Mouse (Mus musculus) hindbrain, embryonic 15.5 days (tissue): ENCODE results near the gene Fbrsl1. TPM values are rescaled to one million over a fixed set of nuclear protein-coding genes. Genes with fewer than 3 reads are reported as not detected.
A peak's percentile ranks its signal among the peaks of the same experiment; 100 is the strongest.
"Not testable (repeated sequence)": the region's sequence is repeated elsewhere in the genome, so short reads cannot be mapped to it uniquely, and the experiment has no call there.

Source experiments
- ATAC-seq: fragments of 200-750 bp; cut with Nextera tagmentation; 2 replicates; pipeline ENCODE4 v1.8.0; 2017; ENCODE audit warnings: low read depth, moderate number of reproducible peaks, moderate TSS enrichment; ENCODE audit not compliant: low FRiP score
- H3K27ac ChIP-seq: fragments of 300-500 bp; sonication (generic); replicated peaks from 2 replicates; pipeline ENCODE4 v1.5.1; 2015; ENCODE audit warnings: mild to moderate bottlenecking, inconsistent platforms
- H3K27me3 ChIP-seq: fragments of 300-500 bp; sonication (generic); 2 replicates; pipeline ENCODE4 v1.6.1; 2015; ENCODE audit warnings: control low read depth, inconsistent platforms
- H3K36me3 ChIP-seq: fragments of 300-500 bp; sonication (generic); 2 replicates; pipeline ENCODE4 v1.6.1; 2015; ENCODE audit warnings: control low read depth, inconsistent platforms
- H3K4me1 ChIP-seq: fragments of 300-500 bp; sonication (generic); replicated peaks from 2 replicates; pipeline ENCODE4 v1.6.1; 2015; ENCODE audit warnings: control low read depth, inconsistent platforms
- H3K4me2 ChIP-seq: fragments of 300-500 bp; sonication (generic); 2 replicates; pipeline ENCODE4 v1.6.1; 2015; ENCODE audit warnings: moderate library complexity, mild to moderate bottlenecking, inconsistent platforms
- H3K4me3 ChIP-seq: fragments of 300-500 bp; sonication (generic); 2 replicates; pipeline ENCODE4 v1.5.1; 2015; ENCODE audit warnings: mild to moderate bottlenecking, inconsistent platforms
- H3K9ac ChIP-seq: fragments of 300-500 bp; sonication (generic); 2 replicates; pipeline ENCODE4 v1.6.1; 2015; ENCODE audit warnings: inconsistent platforms
- H3K9me3 ChIP-seq: fragments of 300-500 bp; sonication (generic); 2 replicates; pipeline ENCODE4 v1.6.1; 2016; ENCODE audit warnings: control low read depth, inconsistent platforms
- WGBS: fragments of 180-500 bp; shearing (Covaris S2); methylation state at CpG from one replicate; pipeline ENCODE4 v1.1.7; 2015; 5-methylcytosine and 5-hydroxymethylcytosine counted together
- polyA plus RNA-seq: library from polyadenylated mRNA; unstranded; fragments of >200 nt; fragmentation: Nextera tagmentation; extraction: Ambion mirVana; gene quantifications from 2 replicates; pipeline ENCODE4 v1.2.1, GENCODE M21; 2015

The Fbrsl1 gene
- polyA plus RNA-seq, 1 experiment from 2014 or later, result 25.1 TPM

DNA sequence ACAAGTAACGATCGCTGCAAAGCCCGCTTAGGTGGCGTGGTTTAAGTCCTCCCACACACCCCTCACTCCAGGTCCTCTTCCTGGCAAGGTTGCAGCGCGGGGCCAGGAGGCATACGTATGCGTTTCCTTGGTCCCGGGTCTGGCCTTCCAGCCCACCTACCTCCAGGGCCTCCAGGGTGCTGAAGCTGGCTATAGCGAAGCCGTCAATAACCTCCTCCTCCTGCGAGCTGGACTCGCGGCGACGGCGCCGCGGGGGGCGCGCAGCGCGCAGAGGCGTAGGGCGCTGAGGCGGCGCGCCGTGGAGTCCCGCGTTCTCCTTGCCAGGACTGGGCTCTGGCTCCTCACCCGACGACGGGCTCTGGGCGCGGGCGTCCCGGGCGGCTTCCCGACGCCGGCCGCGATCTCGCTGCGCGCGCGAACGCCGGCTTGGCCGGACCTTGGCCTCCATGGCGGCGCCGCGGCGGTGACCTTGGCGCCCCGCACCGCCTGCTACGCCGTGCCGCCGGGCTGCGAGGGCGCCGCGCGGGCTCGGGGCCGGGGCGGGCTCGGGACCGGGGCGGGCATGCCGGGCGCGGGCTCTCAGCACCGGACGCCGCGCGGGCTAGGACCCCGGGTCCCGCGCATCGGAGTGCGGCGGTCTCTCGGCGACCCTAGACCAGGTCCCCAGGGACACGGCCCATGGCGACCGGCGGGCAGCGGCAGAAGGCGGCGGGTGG, 425 bp downstream of the Fbrsl1 start:
- Histone ChIP-seq H3K36me3 (no peaks in the 10 kb centered on the region), H3K27me3 (no peaks in the 10 kb centered on the region), H3K27ac (peak overlapping the region; percentile 71), H3K4me3 (peak overlapping the region; percentile 95), H3K9ac (peak overlapping the region; percentile 79), H3K4me2 (peak overlapping the region; percentile 92), H3K4me1 (peaks cover 33% of the 10 kb centered on the region), H3K9me3 (no peaks in the 10 kb centered on the region)
- under 1% methylated on average over 86 of the region's 98 CpGs for WGBS
- peak; percentile 35 for ATAC-seq

DNA sequence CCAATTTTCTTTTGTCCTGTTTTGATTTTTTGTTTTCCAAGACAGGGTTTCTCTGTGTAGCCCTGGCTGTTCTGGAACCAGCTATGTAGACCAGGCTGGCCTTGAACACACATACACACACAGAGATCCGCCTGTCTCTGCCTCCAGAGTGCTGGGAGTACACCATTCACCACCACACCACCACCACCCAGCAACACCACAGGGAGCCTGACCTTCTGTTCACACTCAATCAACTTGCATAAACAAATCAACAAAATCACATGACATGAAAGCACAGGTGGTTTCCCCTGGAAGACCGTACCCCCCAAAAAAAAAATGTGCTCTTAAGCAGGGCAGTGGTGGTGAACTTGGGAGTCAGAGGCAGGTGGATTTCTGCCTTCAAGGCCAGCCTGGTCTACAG, 3.8 kb downstream of the Fbrsl1 start:
- Histone ChIP-seq H3K4me3 (no peak overlapping the region), H3K9ac (no peak overlapping the region), H3K4me2 (no peak overlapping the region), H3K27me3 (no peaks in the 10 kb centered on the region), H3K4me1 (peaks cover 47% of the 10 kb centered on the region), H3K27ac (no peak overlapping the region), H3K36me3 (no peaks in the 10 kb centered on the region), H3K9me3 (no peaks in the 10 kb centered on the region)
- no peak for ATAC-seq
- 91% methylated on average over 2 of the region's 2 CpGs for WGBS

DNA sequence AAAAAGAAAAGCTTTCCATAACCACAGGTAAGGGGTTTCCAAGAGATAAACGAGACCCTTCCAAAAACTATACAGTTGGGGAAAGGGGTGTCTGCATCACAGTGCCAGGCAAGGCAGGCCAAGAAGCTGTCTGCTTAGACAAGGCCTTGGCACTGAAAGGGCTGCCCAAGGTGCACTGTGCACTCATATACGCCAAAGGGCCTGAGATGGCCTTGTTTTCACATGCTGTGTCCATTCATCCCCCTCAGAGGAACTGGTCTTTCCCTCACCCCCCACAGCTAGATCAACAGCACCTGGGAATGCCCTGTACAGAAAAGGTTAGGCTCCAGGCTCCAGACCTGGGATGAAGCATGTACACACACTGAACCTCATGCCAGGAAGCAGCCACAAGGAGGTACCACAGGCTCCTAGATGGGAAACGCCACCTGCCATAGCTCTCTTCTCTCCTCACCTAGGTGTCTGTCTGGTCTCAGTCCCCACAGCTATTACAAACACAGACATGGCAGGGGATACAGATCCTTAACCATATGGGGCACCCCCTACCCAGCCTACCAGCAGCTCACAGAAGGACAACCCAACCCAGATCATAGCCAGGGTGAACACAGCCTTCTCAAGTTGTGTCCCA, 5.2 kb downstream of the Fbrsl1 start:
- no peak for ATAC-seq
- H3K9ac ChIP-seq, result no peak overlapping the region
- no peak overlapping the region for H3K27ac ChIP-seq
- H3K4me2 ChIP-seq, result no peak overlapping the region
- H3K36me3 ChIP-seq, result no peaks in the 10 kb centered on the region
- H3K4me3 ChIP-seq, result no peak overlapping the region
- no peaks in the 10 kb centered on the region for H3K27me3 ChIP-seq
- H3K9me3 ChIP-seq, result no peaks in the 10 kb centered on the region
- peaks cover 52% of the 10 kb centered on the region for H3K4me1 ChIP-seq
- 78% methylated on average over 3 of the region's 3 CpGs for WGBS

DNA sequence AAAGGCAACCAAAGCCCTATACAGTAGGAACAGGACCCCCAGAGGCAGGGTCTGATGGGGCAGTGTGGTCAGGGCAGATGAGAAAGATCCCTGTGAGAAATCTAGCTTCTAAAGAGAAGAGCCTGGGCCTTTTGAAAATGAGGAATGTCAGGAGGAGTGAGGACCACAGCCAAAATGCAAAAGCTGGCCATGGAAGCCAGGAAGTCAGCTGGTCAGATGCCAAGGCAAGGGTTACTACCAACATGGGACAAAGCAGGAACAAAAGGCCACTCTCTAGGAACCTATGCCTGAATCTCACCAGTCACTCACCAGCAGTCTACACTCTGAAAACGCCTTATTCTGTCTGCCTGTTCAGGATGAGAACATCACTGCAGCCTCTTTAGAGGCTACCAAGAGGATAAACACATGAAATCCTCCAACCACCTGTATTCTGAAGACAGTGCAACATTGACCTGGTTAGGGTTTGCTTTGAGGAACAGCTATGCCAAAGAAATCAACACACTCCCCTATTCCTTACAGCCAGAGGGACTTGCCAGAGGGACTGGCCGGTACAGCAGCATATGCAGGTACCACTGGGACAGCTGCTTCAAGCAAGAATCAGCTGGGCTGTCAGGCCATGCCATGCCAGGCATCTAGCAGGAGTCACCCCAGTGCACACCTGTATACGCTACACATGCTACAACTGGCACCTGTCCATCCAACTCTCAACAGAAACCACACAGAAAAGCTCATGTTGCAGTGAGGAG, 8.6 kb downstream of the Fbrsl1 start:
- no peak for ATAC-seq
- H3K9me3 ChIP-seq, result no peaks in the 10 kb centered on the region
- no peak overlapping the region for H3K4me2 ChIP-seq
- 75% methylated on average over 3 of the region's 3 CpGs for WGBS
- no peak overlapping the region for H3K27ac ChIP-seq
- no peak overlapping the region for H3K4me3 ChIP-seq
- H3K36me3 ChIP-seq, result no peaks in the 10 kb centered on the region
- no peak overlapping the region for H3K9ac ChIP-seq
- H3K4me1 ChIP-seq, result peaks cover 25% of the 10 kb centered on the region
- no peaks in the 10 kb centered on the region for H3K27me3 ChIP-seq

DNA sequence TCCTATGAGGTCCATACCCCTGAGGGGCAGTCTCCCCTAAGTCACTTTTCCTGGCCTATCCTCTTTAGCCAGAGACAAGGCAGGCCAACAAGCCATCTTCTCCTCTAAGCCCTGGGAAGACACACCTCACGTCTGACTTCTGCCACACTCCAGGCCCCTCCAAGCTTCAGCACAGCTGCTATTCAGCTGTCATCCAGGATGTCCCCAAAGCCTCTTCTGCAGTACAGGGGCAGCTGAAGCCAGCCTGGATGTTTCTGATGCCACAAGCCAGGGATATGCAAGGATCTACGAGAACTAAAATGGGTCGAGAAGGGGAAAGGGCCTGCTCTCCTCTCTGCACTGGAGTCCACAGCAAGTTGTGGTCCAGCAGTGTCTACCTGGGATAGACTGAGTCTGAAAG, 9.7 kb downstream of the Fbrsl1 start:
- ATAC-seq, result no peak
- no peak overlapping the region for H3K4me2 ChIP-seq
- no peaks in the 10 kb centered on the region for H3K9me3 ChIP-seq
- WGBS, result 82% methylated on average over 3 of the region's 3 CpGs
- H3K4me1 ChIP-seq, result peaks cover 25% of the 10 kb centered on the region
- H3K27me3 ChIP-seq, result no peaks in the 10 kb centered on the region
- H3K4me3 ChIP-seq, result no peak overlapping the region
- H3K36me3 ChIP-seq, result no peaks in the 10 kb centered on the region
- no peak overlapping the region for H3K9ac ChIP-seq
- H3K27ac ChIP-seq, result no peak overlapping the region

DNA sequence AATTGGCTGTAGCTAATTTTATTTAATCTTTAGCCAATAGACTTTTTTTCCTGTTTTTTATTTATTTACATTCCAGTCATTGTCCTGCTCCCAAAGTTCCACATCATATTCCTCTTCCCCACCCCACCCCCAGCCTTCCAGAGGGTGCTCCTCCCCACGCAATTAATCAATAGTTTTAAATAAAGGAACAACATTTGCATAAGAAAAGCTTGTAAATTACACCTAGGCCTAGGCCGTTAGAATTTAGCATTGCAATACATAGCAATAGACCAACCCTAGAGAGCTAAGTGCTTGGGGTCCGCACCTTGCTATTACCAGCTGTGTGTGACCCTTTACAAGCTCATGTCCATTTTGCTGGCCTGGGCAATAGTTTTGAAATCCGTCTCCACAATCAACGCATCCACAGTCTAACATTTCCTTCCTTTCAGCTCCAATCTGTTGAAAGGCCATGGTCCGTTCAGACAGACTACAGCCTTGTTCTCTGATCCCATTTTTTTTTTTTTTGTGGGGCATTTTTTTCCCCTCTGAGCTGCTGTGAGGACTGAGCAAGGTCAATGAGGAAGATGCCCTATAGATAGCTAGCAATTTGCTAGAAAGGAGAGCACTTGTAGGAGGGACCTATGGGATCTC, 10.6 kb downstream of the Fbrsl1 start:
- 41% methylated on average over 6 of the region's 6 CpGs for WGBS
- H3K4me2 ChIP-seq, result no peak overlapping the region
- H3K4me3 ChIP-seq, result no peak overlapping the region
- H3K27me3 ChIP-seq, result no peaks in the 10 kb centered on the region
- peaks cover 25% of the 10 kb centered on the region for H3K4me1 ChIP-seq
- no peaks in the 10 kb centered on the region for H3K9me3 ChIP-seq
- H3K36me3 ChIP-seq, result no peaks in the 10 kb centered on the region
- H3K9ac ChIP-seq, result no peak overlapping the region
- no peak overlapping the region for H3K27ac ChIP-seq
- no peak for ATAC-seq

DNA sequence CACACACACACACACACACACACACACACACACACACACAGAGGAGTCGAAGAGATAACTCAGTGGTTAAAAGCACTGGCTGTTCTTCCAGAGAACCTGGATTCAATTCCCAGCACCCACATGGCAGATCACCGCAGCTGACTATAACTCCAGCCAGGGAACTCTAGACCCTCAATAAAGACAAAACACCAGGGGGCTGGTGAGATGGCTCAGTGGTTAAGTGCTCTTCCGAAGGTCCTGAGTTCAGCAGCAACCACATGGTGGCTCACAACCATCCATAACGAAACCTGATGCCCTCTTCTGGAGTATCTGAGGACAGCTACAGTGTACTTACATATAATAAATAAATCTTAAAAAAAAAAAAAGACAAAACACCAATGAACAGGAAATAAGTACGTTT, 12.1 kb downstream of the Fbrsl1 start:
- not testable (repeated sequence) for H3K27me3 ChIP-seq, H3K4me3 ChIP-seq, H3K27ac ChIP-seq, H3K9ac ChIP-seq, H3K4me2 ChIP-seq, H3K9me3 ChIP-seq, H3K36me3 ChIP-seq, ATAC-seq
- H3K4me1 ChIP-seq, result peaks cover 24% of the 10 kb centered on the region
- WGBS, result 67% methylated on average over 5 of the region's 5 CpGs

DNA sequence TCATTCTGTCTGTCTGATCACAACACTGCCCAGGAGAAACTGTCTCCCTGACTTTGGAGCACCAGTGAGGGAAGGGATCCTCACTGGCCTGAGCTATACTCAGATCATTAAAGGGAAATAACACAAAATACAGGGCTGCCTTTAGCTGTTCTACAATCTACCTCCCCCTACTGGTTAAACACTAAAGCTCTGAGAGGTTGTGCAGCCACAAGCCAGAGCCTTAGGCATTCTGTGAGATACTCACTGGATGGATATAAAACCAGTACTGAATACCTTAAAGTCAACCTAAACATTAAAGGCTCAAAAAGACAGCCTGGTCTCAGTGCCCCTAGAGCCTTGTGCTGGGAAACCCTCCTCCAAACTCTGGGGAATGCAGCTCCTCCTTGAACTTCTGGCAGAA, 13.5 kb downstream of the Fbrsl1 start:
- Histone ChIP-seq H3K27ac (no peak overlapping the region), H3K36me3 (peaks cover 13% of the 10 kb centered on the region), H3K9ac (no peak overlapping the region), H3K4me3 (no peak overlapping the region), H3K9me3 (no peaks in the 10 kb centered on the region), H3K4me1 (peaks cover 15% of the 10 kb centered on the region), H3K27me3 (no peaks in the 10 kb centered on the region), H3K4me2 (no peak overlapping the region)
- ATAC-seq, result no peak

DNA sequence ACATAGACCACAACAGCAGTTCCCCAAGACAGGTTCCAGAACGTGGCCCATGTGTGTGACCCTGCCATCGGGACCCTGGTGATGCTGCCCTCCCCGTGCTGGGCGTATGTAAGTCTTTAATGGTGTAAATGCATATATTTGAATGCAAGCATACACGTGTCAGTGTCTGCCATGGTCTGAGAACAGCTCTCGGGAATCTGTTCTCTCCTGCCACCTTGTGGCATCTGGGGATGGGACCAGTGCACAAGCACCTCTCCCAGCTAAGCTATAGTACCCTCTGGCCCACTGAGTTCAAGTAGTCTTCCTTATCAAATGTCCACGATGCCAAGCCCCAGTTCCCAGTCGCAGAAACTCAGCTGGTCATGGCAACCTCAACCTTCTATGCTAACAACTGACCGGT, 19.3 kb downstream of the Fbrsl1 start:
- no peaks in the 10 kb centered on the region for H3K9me3 ChIP-seq
- H3K4me3 ChIP-seq, result no peak overlapping the region
- no peak overlapping the region for H3K9ac ChIP-seq
- no peak overlapping the region for H3K27ac ChIP-seq
- no peaks in the 10 kb centered on the region for H3K4me1 ChIP-seq
- H3K4me2 ChIP-seq, result no peak overlapping the region
- H3K27me3 ChIP-seq, result no peaks in the 10 kb centered on the region
- 37% methylated on average over 9 of the region's 9 CpGs for WGBS
- peaks cover 13% of the 10 kb centered on the region for H3K36me3 ChIP-seq
- ATAC-seq, result peak; percentile 61

DNA sequence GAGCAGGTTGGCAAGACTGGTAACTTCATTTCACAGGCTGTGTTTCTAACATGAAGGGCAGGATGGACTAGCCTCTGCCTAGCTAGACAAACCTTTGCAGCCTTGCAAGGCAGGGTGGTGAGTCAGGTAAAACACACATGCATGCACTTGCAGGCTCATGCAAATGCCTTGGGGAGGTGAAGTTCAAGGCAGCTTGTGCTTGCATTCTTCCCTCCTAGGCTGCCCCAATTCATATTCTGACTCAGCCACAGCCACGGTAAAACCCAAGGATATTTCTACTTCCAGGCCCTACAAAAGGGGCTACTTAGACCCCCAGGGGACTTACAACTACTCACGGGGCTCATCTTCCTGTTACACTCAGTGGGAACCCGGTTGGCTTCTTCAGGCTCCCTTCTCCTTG, 20.0 kb downstream of the Fbrsl1 start:
- Histone ChIP-seq H3K27me3 (no peaks in the 10 kb centered on the region), H3K4me1 (no peaks in the 10 kb centered on the region), H3K9ac (no peak overlapping the region), H3K4me2 (no peak overlapping the region), H3K36me3 (peaks cover 13% of the 10 kb centered on the region), H3K4me3 (no peak overlapping the region), H3K27ac (no peak overlapping the region), H3K9me3 (no peaks in the 10 kb centered on the region)
- 88% methylated on average over 3 of the region's 3 CpGs for WGBS
- ATAC-seq, result no peak

DNA sequence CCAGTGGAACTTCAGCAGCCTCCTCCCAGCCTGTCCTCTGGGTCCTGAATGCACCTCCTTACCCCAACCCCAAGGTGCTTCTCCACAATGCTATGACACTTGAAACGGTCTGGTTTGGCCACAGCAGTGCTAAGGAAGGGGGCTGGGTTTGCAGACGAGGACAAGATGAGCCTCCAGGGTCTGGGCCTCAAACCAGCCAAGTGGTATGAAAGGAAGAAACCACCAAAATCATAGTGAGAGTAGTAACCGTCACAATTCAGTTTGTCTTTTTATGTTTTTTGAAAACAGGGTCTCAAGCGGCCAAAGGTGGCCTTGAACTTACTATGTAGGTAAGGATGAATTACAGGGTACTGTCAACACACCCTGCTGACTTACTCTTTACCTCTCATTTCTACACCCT, 23.1 kb downstream of the Fbrsl1 start:
- 88% methylated on average over 4 of the region's 4 CpGs for WGBS
- no peak overlapping the region for H3K27ac ChIP-seq
- no peaks in the 10 kb centered on the region for H3K36me3 ChIP-seq
- H3K9ac ChIP-seq, result no peak overlapping the region
- no peaks in the 10 kb centered on the region for H3K27me3 ChIP-seq
- no peak for ATAC-seq
- no peaks in the 10 kb centered on the region for H3K4me1 ChIP-seq
- H3K4me3 ChIP-seq, result no peak overlapping the region
- H3K4me2 ChIP-seq, result no peak overlapping the region
- no peaks in the 10 kb centered on the region for H3K9me3 ChIP-seq

DNA sequence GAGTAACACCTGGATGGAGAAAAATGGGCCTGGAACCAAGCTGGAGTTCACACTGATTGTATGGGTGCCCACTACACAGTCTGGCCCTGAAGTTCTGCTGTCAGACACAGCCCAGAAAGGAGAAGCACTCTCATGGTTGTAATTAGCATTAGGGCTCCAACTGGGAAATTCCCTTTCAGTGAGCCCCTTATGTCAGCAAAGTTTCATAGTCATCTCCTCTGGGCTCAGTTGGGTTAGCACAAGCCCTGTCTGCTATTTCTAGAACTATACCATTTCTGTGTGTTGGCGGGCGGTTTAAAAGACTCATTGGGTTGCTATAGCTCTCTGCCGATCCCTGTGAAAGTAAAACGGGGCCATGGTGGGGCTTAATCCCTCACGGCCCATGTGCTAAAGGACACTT, 24.1 kb downstream of the Fbrsl1 start:
- H3K27me3 ChIP-seq, result no peaks in the 10 kb centered on the region
- no peaks in the 10 kb centered on the region for H3K4me1 ChIP-seq
- H3K9ac ChIP-seq, result no peak overlapping the region
- no peak overlapping the region for H3K4me3 ChIP-seq
- no peak overlapping the region for H3K27ac ChIP-seq
- H3K36me3 ChIP-seq, result no peaks in the 10 kb centered on the region
- ATAC-seq, result no peak
- no peak overlapping the region for H3K4me2 ChIP-seq
- H3K9me3 ChIP-seq, result no peaks in the 10 kb centered on the region
- WGBS, result 88% methylated on average over 5 of the region's 5 CpGs
